Mouse (Mus musculus) embryonic facial prominence, embryonic 13.5 days (tissue): ENCODE data around the gene Hap1. TPM values are rescaled to one million over a fixed set of nuclear protein-coding genes. Genes with fewer than 3 reads are reported as not detected.
"Not testable (repeated sequence)": the region's sequence is repeated elsewhere in the genome, so short reads cannot be mapped to it uniquely, and the experiment has no call there.

Source experiments
- ATAC-seq: fragments of 200-750 bp; cut with Nextera tagmentation; 2 replicates; pipeline ENCODE4 v1.8.0; 2017; ENCODE audit warnings: low read depth; ENCODE audit not compliant: insufficient number of reproducible peaks, insufficient read depth, low FRiP score, low TSS enrichment
- H3K27ac ChIP-seq: fragments of 300-500 bp; sonication (generic); 2 replicates; pipeline ENCODE4 v1.5.1; 2015; ENCODE audit warnings: moderate library complexity, mild to moderate bottlenecking, inconsistent platforms
- H3K27me3 ChIP-seq: fragments of 300-500 bp; sonication (generic); 2 replicates; pipeline ENCODE4 v1.6.1; 2015; ENCODE audit warnings: mild to moderate bottlenecking, inconsistent platforms
- H3K36me3 ChIP-seq: fragments of 300-500 bp; sonication (generic); 2 replicates; pipeline ENCODE4 v1.6.1; 2015; ENCODE audit warnings: mild to moderate bottlenecking, inconsistent platforms
- H3K4me1 ChIP-seq: fragments of 300-500 bp; sonication (generic); 2 replicates; pipeline ENCODE4 v1.6.1; 2015; ENCODE audit warnings: inconsistent platforms
- H3K4me2 ChIP-seq: fragments of 300-500 bp; sonication (generic); 2 replicates; pipeline ENCODE4 v1.6.1; 2015; ENCODE audit warnings: moderate library complexity, mild to moderate bottlenecking, inconsistent platforms
- H3K4me3 ChIP-seq: fragments of 300-500 bp; sonication (generic); 2 replicates; pipeline ENCODE4 v1.5.1; 2015; ENCODE audit warnings: mild to moderate bottlenecking, inconsistent platforms
- H3K9ac ChIP-seq: fragments of 300-500 bp; sonication (generic); 2 replicates; pipeline ENCODE4 v1.6.1; 2015; ENCODE audit warnings: mild to moderate bottlenecking, inconsistent platforms
- H3K9me3 ChIP-seq: fragments of 300-500 bp; sonication (generic); 2 replicates; pipeline ENCODE4 v1.6.1; 2016; ENCODE audit warnings: inconsistent platforms
- WGBS: fragments of 180-500 bp; shearing (Covaris S2); methylation state at CpG from one replicate; pipeline ENCODE4 v1.1.7; 2015; ENCODE audit warnings: mixed read lengths; 5-methylcytosine and 5-hydroxymethylcytosine counted together
- polyA plus RNA-seq: library from polyadenylated mRNA; unstranded; fragments of >200 nt; fragmentation: Nextera tagmentation; extraction: Ambion mirVana; gene quantifications from 2 replicates; pipeline ENCODE4 v1.2.1, GENCODE M21; 2015

The Hap1 gene
- polyA plus RNA-seq, 1 experiment from 2014 or later = 5.9 TPM

- WGBS = 17% methylated on average over 11 of the region's 11 CpGs
- H3K9ac ChIP-seq = peak overlapping the region; percentile 91
- H3K4me3 ChIP-seq = peak overlapping the region; percentile 65
- H3K4me1 ChIP-seq, H3K9me3 ChIP-seq, H3K27me3 ChIP-seq, ATAC-seq: not testable (repeated sequence)
- peak overlapping the region; percentile 77 for H3K4me2 ChIP-seq
- peak overlapping the region; percentile 96 for H3K27ac ChIP-seq
- peaks cover 19% of the 10 kb centered on the region for H3K36me3 ChIP-seq
Observed at GRCm38 (mm10) chr11:100320701-100321410, 35.1 kb downstream of the Hap1 start.

DNA sequence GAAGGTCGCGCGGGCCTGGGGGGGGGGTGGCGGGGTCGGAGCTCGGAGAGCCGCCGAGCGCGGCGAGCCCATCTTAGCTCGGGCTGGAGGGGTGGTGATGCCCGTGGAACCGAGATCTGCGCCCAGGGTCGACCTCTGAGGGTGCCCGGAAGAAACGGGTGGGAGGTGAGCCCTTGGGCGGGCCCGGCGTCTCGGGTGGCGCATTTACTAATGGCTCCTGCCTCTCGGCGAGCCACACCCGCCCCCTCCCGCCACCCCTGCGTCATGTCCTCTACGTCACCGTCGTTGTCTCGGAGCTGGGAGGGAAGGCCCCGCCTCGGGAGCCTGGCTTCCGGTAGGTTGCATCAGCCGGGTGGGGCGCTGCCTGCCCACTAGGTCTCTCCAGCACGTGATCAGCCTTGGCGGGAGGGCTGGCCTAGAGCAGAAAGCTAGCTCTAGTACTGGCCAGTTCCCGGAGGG, 35.7 kb downstream of the Hap1 start:
- H3K9me3 ChIP-seq = no peaks in the 10 kb centered on the region
- no peaks in the 10 kb centered on the region for H3K27me3 ChIP-seq
- H3K36me3 ChIP-seq = peaks cover 19% of the 10 kb centered on the region
- H3K27ac ChIP-seq = peak overlapping the region; percentile 96
- peak overlapping the region; percentile 91 for H3K9ac ChIP-seq
- peaks cover 4% of the 10 kb centered on the region for H3K4me1 ChIP-seq
- ATAC-seq = peak; percentile 84
- H3K4me2 ChIP-seq = peak overlapping the region; percentile 77
- peak overlapping the region; percentile 65 for H3K4me3 ChIP-seq
- WGBS = 0% methylated on average over 40 of the region's 40 CpGs

GRCm38 (mm10) chr11:100319492-100320171, 36.3 kb downstream of the Hap1 start, which contains the start of gene Eif1:
Gene Eif1 (plus strand): TSS chr11:100319885.
- Histone ChIP-seq H3K36me3 (peaks cover 19% of the 10 kb centered on the region), H3K4me3 (peak within 1 kb of the TSS; percentile 65), H3K9me3 (no peaks in the 10 kb centered on the region), H3K4me1 (peaks cover 4% of the 10 kb centered on the region), H3K27ac (peak within 1 kb of the TSS; percentile 96), H3K9ac (peak within 1 kb of the TSS; percentile 91), H3K4me2 (peak within 1 kb of the TSS; percentile 77), H3K27me3 (no peaks in the 10 kb centered on the region)
- 1% methylated on average over 56 of the region's 58 CpGs for WGBS
- peak; percentile 91 for ATAC-seq

DNA sequence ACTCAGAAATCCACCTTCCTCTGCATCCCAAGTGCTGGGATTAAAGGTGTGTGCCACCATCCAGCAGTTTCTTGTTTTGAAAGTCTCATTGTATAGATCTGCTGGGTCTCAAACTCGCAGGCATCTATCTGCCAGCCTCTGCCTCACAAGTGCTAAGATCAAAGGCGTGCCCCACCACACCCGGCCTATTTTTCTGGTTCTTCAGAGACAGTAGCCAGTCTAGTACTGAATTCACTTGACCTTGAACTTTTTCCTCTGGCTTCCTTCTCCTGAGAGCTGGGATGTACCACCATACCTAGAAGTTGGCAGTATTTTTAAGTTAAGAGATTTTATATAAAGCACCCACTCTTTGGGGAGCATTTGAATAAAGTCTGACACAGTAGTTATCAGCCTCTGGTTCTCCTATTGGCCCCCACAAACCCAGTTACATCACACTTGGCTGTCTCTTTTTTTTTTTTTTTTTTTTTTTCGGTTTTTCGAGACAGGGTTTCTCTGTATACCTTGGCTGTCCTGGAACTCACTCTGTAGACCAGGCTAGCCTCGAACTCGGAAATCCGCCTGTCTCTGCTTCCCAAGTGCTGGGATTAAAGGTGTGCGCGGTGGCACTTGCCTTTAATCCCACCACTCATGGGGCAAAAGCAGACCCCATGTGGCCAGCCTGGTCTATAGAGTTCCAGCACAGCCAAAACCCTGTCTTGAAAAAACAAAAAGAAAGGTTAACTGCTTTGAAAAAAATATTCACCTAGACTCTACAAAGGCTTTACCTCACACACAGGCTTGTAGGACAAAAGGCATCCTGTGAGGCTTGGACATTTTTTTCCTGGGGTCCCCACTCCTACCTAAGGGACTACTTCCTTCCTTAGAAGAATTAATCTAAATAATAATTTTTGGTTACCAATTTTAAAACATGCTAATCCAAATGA, 37.1 kb downstream of the Hap1 start:
- ATAC-seq = no peak
- Histone ChIP-seq H3K36me3 (peaks cover 19% of the 10 kb centered on the region), H3K9me3 (no peaks in the 10 kb centered on the region), H3K27me3 (no peaks in the 10 kb centered on the region), H3K4me3 (peak overlapping the region; percentile 65), H3K4me1 (peaks cover 4% of the 10 kb centered on the region), H3K4me2 (peak overlapping the region; percentile 58), H3K27ac (peak overlapping the region; percentile 49), H3K9ac (0 out of 2 replicates have a peak overlapping the region, but pooled peaks have one; percentile 41)
- WGBS = 85% methylated on average over 10 of the region's 10 CpGs

- Histone ChIP-seq H3K4me3 (no peak overlapping the region), H3K9ac (no peak overlapping the region), H3K4me2 (no peak overlapping the region), H3K36me3 (peaks cover 19% of the 10 kb centered on the region), H3K27ac (no peak overlapping the region), H3K4me1 (peaks cover 4% of the 10 kb centered on the region), H3K9me3 (no peaks in the 10 kb centered on the region), H3K27me3 (no peaks in the 10 kb centered on the region)
- no peak for ATAC-seq
- WGBS = 69% methylated on average over 6 of the region's 6 CpGs
Observed at GRCm38 (mm10) chr11:100317826-100318380, 38.0 kb downstream of the Hap1 start.

DNA sequence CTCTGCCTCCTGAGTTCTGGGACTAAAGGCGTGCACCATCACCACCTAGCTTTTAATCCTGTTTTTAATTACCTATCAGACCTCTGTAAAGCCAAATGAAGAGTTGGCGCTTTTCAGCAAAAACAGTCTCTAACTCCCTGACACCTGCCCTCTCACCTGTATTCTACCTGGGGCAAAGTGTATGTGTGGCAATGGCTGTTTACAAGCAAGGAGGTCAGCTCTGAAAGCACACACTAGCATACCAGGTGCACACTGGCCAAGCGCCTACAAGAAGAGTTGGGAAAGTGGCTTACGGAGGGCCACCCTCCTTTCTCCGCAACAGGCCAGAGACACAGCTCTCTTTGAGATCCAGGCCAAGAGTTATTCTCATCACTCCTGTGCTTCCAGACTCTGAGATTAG, 40.5 kb downstream of the Hap1 start:
- Histone ChIP-seq H3K27ac (no peak overlapping the region), H3K4me2 (no peak overlapping the region), H3K4me1 (no peaks in the 10 kb centered on the region), H3K27me3 (no peaks in the 10 kb centered on the region), H3K9ac (no peak overlapping the region), H3K4me3 (no peak overlapping the region), H3K36me3 (no peaks in the 10 kb centered on the region), H3K9me3 (no peaks in the 10 kb centered on the region)
- no peak for ATAC-seq
- WGBS = 88% methylated on average over 5 of the region's 5 CpGs

DNA sequence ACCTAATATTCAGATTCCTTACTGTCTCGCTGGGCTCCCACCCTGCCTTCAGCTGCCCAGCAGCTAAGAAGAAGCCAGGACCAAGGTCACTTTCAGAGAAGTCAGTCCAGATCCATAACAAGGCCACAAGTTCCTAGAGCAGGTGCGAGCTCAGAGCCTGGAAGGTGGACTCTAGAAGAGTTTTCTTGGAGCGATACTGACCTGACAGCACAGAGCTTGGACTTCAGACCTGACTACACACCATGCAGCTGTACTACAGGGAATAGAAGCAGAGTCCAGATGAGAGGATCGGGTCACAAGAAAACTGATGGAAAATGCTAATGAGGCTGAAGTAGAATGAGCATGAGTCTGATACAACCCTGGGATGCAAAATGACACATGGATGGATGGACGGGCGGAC, 42.5 kb downstream of the Hap1 start:
- Histone ChIP-seq H3K4me1 (no peaks in the 10 kb centered on the region), H3K4me3 (no peak overlapping the region), H3K27ac (no peak overlapping the region), H3K9ac (no peak overlapping the region), H3K36me3 (no peaks in the 10 kb centered on the region), H3K27me3 (no peaks in the 10 kb centered on the region), H3K9me3 (no peaks in the 10 kb centered on the region), H3K4me2 (no peak overlapping the region)
- WGBS = 95% methylated on average over 6 of the region's 6 CpGs
- ATAC-seq = no peak

DNA sequence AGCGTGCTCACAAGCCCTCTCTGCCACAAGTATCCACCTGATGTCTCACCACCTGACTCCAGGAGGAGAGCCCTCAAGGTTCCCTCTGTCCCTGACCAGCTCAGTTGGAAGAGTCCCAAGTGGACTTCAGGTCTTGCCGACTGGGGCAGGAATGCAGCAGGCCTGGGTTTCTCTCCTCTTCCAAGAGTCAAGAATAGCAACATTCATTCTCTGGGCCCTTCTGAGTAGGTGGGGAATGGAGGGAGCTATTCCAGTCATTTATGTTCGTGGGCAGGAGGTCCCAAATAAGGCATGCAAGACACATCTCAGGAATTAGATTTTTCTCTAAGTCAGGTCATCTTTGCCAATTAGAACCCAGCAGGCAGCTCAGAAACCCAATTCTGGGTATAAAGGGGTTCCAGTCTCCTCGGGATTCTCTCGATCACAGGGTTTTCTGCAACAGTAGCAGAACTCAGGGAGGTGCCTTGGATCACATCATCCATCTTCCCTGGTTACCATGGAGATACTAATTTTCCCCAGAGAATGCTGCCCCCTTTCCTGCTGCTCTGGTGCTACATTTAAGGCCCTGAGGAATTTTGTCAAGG, 43.7 kb downstream of the Hap1 start:
- Histone ChIP-seq H3K4me2 (no peak overlapping the region), H3K27ac (no peak overlapping the region), H3K4me3 (no peak overlapping the region), H3K36me3 (no peaks in the 10 kb centered on the region), H3K27me3 (no peaks in the 10 kb centered on the region), H3K9me3 (no peaks in the 10 kb centered on the region), H3K4me1 (no peaks in the 10 kb centered on the region), H3K9ac (no peak overlapping the region)
- ATAC-seq = no peak
- WGBS = 43% methylated on average over 5 of the region's 5 CpGs

GRCm38 (mm10) chr11:100311656-100312055, 44.3 kb downstream of the Hap1 start:
- no peak overlapping the region for H3K4me3 ChIP-seq
- H3K36me3 ChIP-seq = no peaks in the 10 kb centered on the region
- no peak for ATAC-seq
- no peak overlapping the region for H3K4me2 ChIP-seq
- 79% methylated on average over 1 of the region's 1 CpGs for WGBS
- H3K4me1 ChIP-seq = no peaks in the 10 kb centered on the region
- H3K27ac ChIP-seq = no peak overlapping the region
- no peak overlapping the region for H3K9ac ChIP-seq
- no peaks in the 10 kb centered on the region for H3K9me3 ChIP-seq
- no peaks in the 10 kb centered on the region for H3K27me3 ChIP-seq

DNA sequence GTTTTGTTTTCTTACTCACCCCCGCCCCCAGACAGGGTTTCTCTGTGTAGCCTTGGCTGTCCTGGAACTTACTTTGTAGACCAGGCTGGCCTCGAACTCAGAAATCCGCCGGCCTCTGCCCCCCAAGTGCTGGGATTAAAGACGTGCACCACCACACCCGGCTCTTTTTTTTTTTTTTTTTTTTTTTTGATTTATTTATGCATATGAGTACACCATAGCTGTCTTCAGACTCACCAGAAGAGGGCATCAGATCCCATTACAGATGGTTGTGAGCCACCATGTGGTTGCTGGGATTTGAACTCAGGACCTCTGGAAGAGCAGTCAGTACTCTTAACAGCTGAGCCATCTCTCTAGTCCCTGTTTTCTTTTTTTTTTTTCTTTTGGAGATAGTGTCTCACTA, 47.3 kb downstream of the Hap1 start:
- 98% methylated on average over 6 of the region's 6 CpGs for WGBS

GRCm38 (mm10) chr11:100307900-100308299, 48.0 kb downstream of the Hap1 start:
- Histone ChIP-seq H3K9ac (no peak overlapping the region), H3K9me3 (no peaks in the 10 kb centered on the region), H3K4me3 (no peak overlapping the region), H3K27me3 (no peaks in the 10 kb centered on the region), H3K4me1 (no peaks in the 10 kb centered on the region), H3K4me2 (no peak overlapping the region), H3K27ac (no peak overlapping the region), H3K36me3 (no peaks in the 10 kb centered on the region)
- WGBS = 90% methylated on average over 5 of the region's 5 CpGs
- ATAC-seq = no peak

More for the DNA sequence above, 47.3 kb downstream of the Hap1 start:
- not testable (repeated sequence) for H3K4me1 ChIP-seq, H3K27ac ChIP-seq, H3K27me3 ChIP-seq, ATAC-seq, H3K4me2 ChIP-seq, H3K4me3 ChIP-seq, H3K9me3 ChIP-seq, H3K36me3 ChIP-seq, H3K9ac ChIP-seq
